Mouse (Mus musculus) liver, adult 2 months (tissue): ENCODE data around the gene Slc25a42. TPM values are rescaled to one million over a fixed set of nuclear protein-coding genes. Genes with fewer than 3 reads are reported as not detected.

ENCODE experiments used
- DNase-seq: peaks from one replicate; pipeline ENCODE4 v3.0.0-alpha.2; 2011; ENCODE audit warnings: low read depth, low spot score; ENCODE audit errors: extremely low read depth
- H3K27ac ChIP-seq: fragments of 200-500 bp; replicated peaks from 2 replicates; pipeline ENCODE4 v1.5.1; 2012; ENCODE audit warnings: low read depth, mild to moderate bottlenecking, control low read depth, inconsistent platforms, low read length; ENCODE audit not compliant: insufficient read depth
- H3K27me3 ChIP-seq: fragments of 200-500 bp; 2 replicates; pipeline ENCODE4 v1.6.1; 2012; ENCODE audit warnings: mild to moderate bottlenecking, moderate library complexity, low read length, inconsistent platforms; ENCODE audit not compliant: control insufficient read depth, insufficient read depth
- H3K36me3 ChIP-seq: fragments of 200-500 bp; 2 replicates; pipeline ENCODE4 v1.6.1; 2012; ENCODE audit warnings: low read length, inconsistent platforms; ENCODE audit not compliant: control insufficient read depth, insufficient read depth
- H3K4me1 ChIP-seq: fragments of 200-500 bp; 2 replicates; pipeline ENCODE4 v1.6.1; 2011; ENCODE audit warnings: low read length; ENCODE audit not compliant: control insufficient read depth, insufficient read depth
- H3K4me3 ChIP-seq: fragments of 200-500 bp; 2 replicates; pipeline ENCODE4 v1.5.1; 2011; ENCODE audit warnings: low read depth, mild to moderate bottlenecking, control low read depth, low read length, moderate library complexity; ENCODE audit not compliant: insufficient read depth
- H3K79me2 ChIP-seq: fragments of 200-500 bp; 2 replicates; pipeline ENCODE4 v1.6.1; 2012; ENCODE audit warnings: inconsistent platforms, mild to moderate bottlenecking, low read length, moderate library complexity; ENCODE audit not compliant: control insufficient read depth, insufficient read depth
- H3K9ac ChIP-seq: fragments of 200-500 bp; 2 replicates; pipeline ENCODE4 v1.6.1; 2012; ENCODE audit warnings: low read depth, mild to moderate bottlenecking, control low read depth, inconsistent platforms, low read length
- CTCF ChIP-seq: fragments of 200-500 bp; IDR thresholded peaks from 2 replicates; pipeline ENCODE4 v1.5.1; 2011; ENCODE audit warnings: low read depth, low read length, control low read depth
- POLR2A ChIP-seq: fragments of 200-500 bp; IDR thresholded peaks from 2 replicates; pipeline ENCODE4 v1.6.1; 2011; ENCODE audit warnings: low read length, control low read depth; ENCODE audit not compliant: insufficient read depth; ENCODE audit errors: extremely low read depth
- WGBS: fragments of 180-500 bp; shearing (Covaris S2); methylation state at CpG from one replicate; pipeline ENCODE4 v1.1.7; 2018; 5-methylcytosine and 5-hydroxymethylcytosine counted together
- polyA plus RNA-seq: library from polyadenylated mRNA; depleted of rRNA; stranded (reverse); fragments of >200 nt; gene quantifications from 2 replicates; pipeline ENCODE4 v1.2.3, GENCODE M21; 2012
- total RNA-seq: library from RNA; depleted of rRNA; stranded (reverse); fragments of >200 nt; gene quantifications from 2 replicates; pipeline ENCODE4 v1.2.3, GENCODE M21; 2014

The Slc25a42 gene
- total and polyA plus RNA-seq, 2 experiments, result 31.4 to 117 TPM

GRCm38 (mm10) chr8:70152537-70153257 lies 59.4 kb downstream of the Slc25a42 start:
- H3K27me3 ChIP-seq, result no peaks in the 10 kb centered on the region
- H3K36me3 ChIP-seq, result no peaks in the 10 kb centered on the region
- TF ChIP-seq CTCF (no peak), POLR2A (no peak)
- WGBS, result 16% methylated on average over 22 of the region's 22 CpGs
- H3K27ac ChIP-seq, result no peak overlapping the region
- no peaks in the 10 kb centered on the region for H3K79me2 ChIP-seq
- H3K4me3 ChIP-seq, result no peak overlapping the region
- no peaks in the 10 kb centered on the region for H3K4me1 ChIP-seq
- peak; percentile 35 for DNase-seq
- no peak overlapping the region for H3K9ac ChIP-seq

- no peaks in the 10 kb centered on the region for H3K79me2 ChIP-seq
- DNase-seq, result no peak
- H3K4me1 ChIP-seq, result no peaks in the 10 kb centered on the region
- 21% methylated on average over 13 of the region's 13 CpGs for WGBS
- TF ChIP-seq CTCF (no peak), POLR2A (no peak)
- no peak overlapping the region for H3K27ac ChIP-seq
- H3K9ac ChIP-seq, result no peak overlapping the region
- no peak overlapping the region for H3K4me3 ChIP-seq
- no peaks in the 10 kb centered on the region for H3K27me3 ChIP-seq
- 0 out of 2 replicates have a peak, but pooled peaks cover 2% of the 10 kb centered on the region for H3K36me3 ChIP-seq
These were observed 61.9 kb downstream of the Slc25a42 start for GRCm38 (mm10) chr8:70150158-70150557.

- WGBS, result 89% methylated on average over 7 of the region's 7 CpGs
These were observed 64.2 kb downstream of the Slc25a42 start for GRCm38 (mm10) chr8:70147678-70148607.

GRCm38 (mm10) chr8:70139981-70140380 lies 72.1 kb downstream of the Slc25a42 start:
- DNase-seq, result peak; percentile 12
- H3K27me3 ChIP-seq, result no peaks in the 10 kb centered on the region
- H3K4me3 ChIP-seq, result peak overlapping the region; percentile 73
- H3K4me1 ChIP-seq, result peaks cover 11% of the 10 kb centered on the region
- no peaks in the 10 kb centered on the region; the same call in 1 of the 2 replicates for H3K36me3 ChIP-seq
- H3K79me2 ChIP-seq, result no peaks in the 10 kb centered on the region; the same call in 1 of the 2 replicates
- no peak for TF ChIP-seq POLR2A
- no peak for TF ChIP-seq CTCF
- peak overlapping the region; percentile 81 for H3K9ac ChIP-seq
- H3K27ac ChIP-seq, result peak overlapping the region; percentile 84
- 5% methylated on average over 9 of the region's 9 CpGs for WGBS

More at GRCm38 (mm10) chr8:70147678-70148607, 64.2 kb downstream of the Slc25a42 start:
- no peak overlapping the region for H3K4me3 ChIP-seq
- H3K4me1 ChIP-seq, result no peaks in the 10 kb centered on the region
- H3K79me2 ChIP-seq, result no peaks in the 10 kb centered on the region
- H3K9ac ChIP-seq, result no peak overlapping the region
- no peaks in the 10 kb centered on the region for H3K27me3 ChIP-seq
- no peak for DNase-seq
- no peak overlapping the region for H3K27ac ChIP-seq
- TF ChIP-seq CTCF (no peak), POLR2A (no peak)
- peaks cover 2% of the 10 kb centered on the region; the same call in 1 of the 2 replicates for H3K36me3 ChIP-seq

GRCm38 (mm10) chr8:70139026-70139857 lies 72.9 kb downstream of the Slc25a42 start, which contains the start of the genes Rfxank, Borcs8 and Mef2b:
Rfxank (minus strand) TSS chr8:70139154.
Borcs8 (plus strand) TSS chr8:70139499.
Mef2b (plus strand) TSS chr8:70139711.
- peak within 1 kb of the TSS; percentile 81 for H3K9ac ChIP-seq
- DNase-seq, result peak; percentile 97
- H3K27me3 ChIP-seq, result no peaks in the 10 kb centered on the region
- H3K4me3 ChIP-seq, result peak within 1 kb of the TSS; percentile 73
- TF ChIP-seq POLR2A (0 out of 2 replicates have a peak, but pooled peaks have one; percentile 27), CTCF (no peak)
- under 1% methylated on average over 46 of the region's 46 CpGs for WGBS
- peaks cover 11% of the 10 kb centered on the region for H3K4me1 ChIP-seq
- H3K36me3 ChIP-seq, result peaks cover 3% of the 10 kb centered on the region; the same call in 1 of the 2 replicates
- no peaks in the 10 kb centered on the region; the same call in 1 of the 2 replicates for H3K79me2 ChIP-seq
- peak within 1 kb of the TSS; percentile 84 for H3K27ac ChIP-seq
